ENCODE assay signal across 19 mouse cellular contexts in genomic region chr1:144061283-144061682, GRCm38 (mm10). TPM values are rescaled to one million over a fixed set of nuclear protein-coding genes. Genes with fewer than 3 reads are reported as not detected.
DNase-seq lines count a peak whose midpoint lies in the region; ATAC-seq and TF ChIP-seq lines count a peak whose summit lies in the region.
"Had no signal": no experiment of that assay in that cellular context is flagged by ENCODE, and none has a peak within 500 bp of the region (broad histone marks: within the 10 kb centered on the region; RNA-seq: fewer than 3 reads in every experiment).

No protein-coding gene starts in this region.

- no peaks in the 10 kb centered on the region for H3K27me3 ChIP-seq in lung, embryonic 14.5 days (ENCODE audit: insufficient read depth, low read length)
- H3K27me3 ChIP-seq: CH12.LX; embryonic facial prominence, embryonic 12.5 days; forebrain, embryonic 12.5 days; heart, embryonic 12.5 days had no signal

- no peak overlapping the region for H3K4me3 ChIP-seq in lung, embryonic 14.5 days (ENCODE audit: low read depth, low read length)
- H3K4me3 ChIP-seq: embryonic facial prominence, embryonic 12.5 days; forebrain, embryonic 12.5 days; gastrocnemius, adult 2 months; heart, embryonic 12.5 days; hindbrain, embryonic 10.5 days had no signal

- H3K9me3 ChIP-seq in lung, embryonic 14.5 days (ENCODE audit: low read depth, low read length), result no peaks in the 10 kb centered on the region
- H3K9me3 ChIP-seq: embryonic facial prominence, embryonic 12.5 days; forebrain, embryonic 12.5 days; heart, embryonic 12.5 days; hindbrain, embryonic 10.5 days had no signal

- 51% methylated on average over 3 of the region's 3 CpGs for WGBS in lung, embryonic 14.5 days

- no peaks in the 10 kb centered on the region for H3K36me3 ChIP-seq in lung, embryonic 14.5 days (ENCODE audit: insufficient read depth)
- H3K36me3 ChIP-seq: embryonic facial prominence, embryonic 12.5 days; forebrain, embryonic 12.5 days; heart, embryonic 12.5 days; hindbrain, embryonic 10.5 days had no signal

- DNase-seq in lung, embryonic 14.5 days, result peak; percentile 69
- no peak for DNase-seq in lung, postnatal 4 days
- peak; percentile 6 for DNase-seq in lung, postnatal 10 days
- no peak for DNase-seq in lung, postnatal 25 days (ENCODE audit: low spot score)
- peak; percentile 6 for DNase-seq in brain, embryonic 14.5 days (ENCODE audit: low read depth)
- no peak for DNase-seq in adrenal gland, adult 2 months
- DNase-seq in spleen, postnatal 36 days (ENCODE audit: low spot score in 2 of 2), result no peak
- DNase-seq: adrenal gland, postnatal 10 days; cerebellum, adult 11-12 months; cerebellum, adult 9-10 months; cerebellum, postnatal 25 days; gastrocnemius, adult 2 months; gastrocnemius, postnatal 25 days had no signal

- H3K4me1 ChIP-seq in lung, embryonic 14.5 days (ENCODE audit: insufficient read depth), result no peaks in the 10 kb centered on the region
- H3K4me1 ChIP-seq: embryonic facial prominence, embryonic 12.5 days; forebrain, embryonic 12.5 days; hindbrain, embryonic 10.5 days had no signal

- H3K4me2 ChIP-seq in lung, embryonic 14.5 days, result no peak overlapping the region
- H3K4me2 ChIP-seq: embryonic facial prominence, embryonic 12.5 days; forebrain, embryonic 12.5 days; heart, embryonic 12.5 days; hindbrain, embryonic 14.5 days had no signal

- H3K27ac ChIP-seq in lung, embryonic 14.5 days (ENCODE audit: low read depth), result no peak overlapping the region
- H3K27ac ChIP-seq: embryonic facial prominence, embryonic 12.5 days; forebrain, embryonic 12.5 days; gastrocnemius, adult 2 months; hindbrain, embryonic 10.5 days; hindbrain, embryonic 14.5 days had no signal

- TF ChIP-seq POLR2A in brain, embryonic 14.5 days (IDR thresholded peaks at IDR 0.05; ENCODE audit: borderline replicate concordance, extremely low read depth, insufficient read depth, insufficient read length, poor library complexity, severe bottlenecking), result no peak

- ATAC-seq in lung, embryonic 14.5 days (ENCODE audit: insufficient read depth), result peak; percentile 86; the same call in 1 of the 2 replicates

- H3K9ac ChIP-seq in lung, embryonic 14.5 days, result no peak overlapping the region
- H3K9ac ChIP-seq: embryonic facial prominence, embryonic 12.5 days; forebrain, embryonic 12.5 days; heart, embryonic 12.5 days; hindbrain, embryonic 14.5 days had no signal

- TF ChIP-seq CTCF in lung, embryonic 14.5 days (IDR thresholded peaks at IDR 0.05; ENCODE audit: low read depth), result no peak
- no peak for TF ChIP-seq CTCF in brain, embryonic 14.5 days (IDR thresholded peaks at IDR 0.05; ENCODE audit: borderline replicate concordance, extremely low read depth, insufficient read depth, insufficient read length)

RNA-seq across cellular contexts. Expression of gene Rgs2, which starts 57.3 kb away (rescaled TPM):
- polyA plus RNA-seq in lung, embryonic 14.5 days (2014; fragmentation: Nextera tagmentation; extraction: Ambion mirVana), result 90.4 and 99.9 TPM in 2 replicates
- polyA plus RNA-seq in brain, embryonic 14.5 days (2012; rRNA removed), result 42.1 and 52.2 TPM in 2 replicates
- 100 to 1,000 TPM; 342 to 413 TPM for total RNA-seq in adrenal gland, adult 2 months (2021)
- 3.5 and 3.9 TPM in 2 replicates for polyA plus RNA-seq in adrenal gland, adult 2 months (2012; rRNA removed)

Comparison
In these comparisons a context has a peak if more than half of its experiments do, and no peak if none do; other contexts are left out.
1. DNase-seq: peak in lung, embryonic 14.5 days (single experiment), lung, postnatal 10 days (single experiment) and brain, embryonic 14.5 days (single experiment); none in lung, postnatal 4 days (0 of 2), lung, postnatal 25 days (single experiment), adrenal gland, adult 2 months (single experiment) and spleen, postnatal 36 days (0 of 2).